Mouse (Mus musculus): ENCODE measurements at regions not wholly inside any gene's neighbourhood (a gene's known extent, or its start where the extent isn't known, plus 50 kb on each side); places are given as distances from the start of the nearest gene placed in this dataset.

DNA sequence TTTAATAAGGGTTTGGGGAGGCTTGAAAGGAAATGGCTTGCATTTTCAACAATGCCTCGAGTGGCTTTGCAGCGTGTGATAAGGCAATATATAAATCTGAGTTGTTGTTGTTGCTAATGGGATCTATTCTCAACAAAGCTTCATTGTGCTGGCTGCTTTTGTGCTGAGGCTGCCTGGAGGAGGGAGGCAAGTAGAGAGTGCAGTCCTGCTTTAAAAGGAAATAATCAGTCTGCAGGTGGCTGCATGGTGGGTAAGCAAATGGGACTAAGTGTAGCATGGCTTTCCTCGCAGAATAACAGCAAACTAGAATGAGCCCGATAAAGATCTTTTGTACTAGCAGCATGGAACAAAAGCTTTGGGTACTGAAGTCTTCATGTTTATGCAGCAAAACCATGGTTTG lies 257.4 kb upstream of the Negr1 start:
- TF ChIP-seq CTCF (IDR thresholded peaks at IDR 0.05; ENCODE audit: low read depth), result no peak
- TF ChIP-seq EP300 (IDR thresholded peaks at IDR 0.05; ENCODE audit: low read depth), result no peak

Measured in liver, postnatal 0 days (tissue).